Mouse (Mus musculus) midbrain, embryonic 10.5 days (tissue): ENCODE data around the gene Pde1b. TPM values are rescaled to one million over a fixed set of nuclear protein-coding genes. Genes with fewer than 3 reads are reported as not detected.

ENCODE experiments used
- DNase-seq: peaks from one replicate; pipeline ENCODE4 v3.0.0-alpha.2; 2017; ENCODE audit warnings: low spot score
- H3K27ac ChIP-seq: fragments of 300-500 bp; sonication (generic); replicated peaks from 2 replicates; pipeline ENCODE4 v1.5.1; 2016; ENCODE audit warnings: mild to moderate bottlenecking
- H3K27me3 ChIP-seq: fragments of 300-500 bp; sonication (generic); 2 replicates; pipeline ENCODE4 v1.6.1; 2016; ENCODE audit warnings: low read depth, mild to moderate bottlenecking; ENCODE audit not compliant: poor library complexity, severe bottlenecking
- H3K36me3 ChIP-seq: fragments of 300-500 bp; sonication (generic); 2 replicates; pipeline ENCODE4 v1.6.1; 2016; ENCODE audit warnings: mild to moderate bottlenecking, moderate library complexity
- H3K4me1 ChIP-seq: fragments of 300-500 bp; sonication (generic); 2 replicates; pipeline ENCODE4 v1.6.1; 2016
- H3K4me3 ChIP-seq: fragments of 300-500 bp; sonication (generic); 2 replicates; pipeline ENCODE4 v1.5.1; 2016; ENCODE audit warnings: mild to moderate bottlenecking, moderate library complexity
- H3K9me3 ChIP-seq: fragments of 300-500 bp; sonication (generic); replicated peaks from 2 replicates; pipeline ENCODE4 v1.6.1; 2016; ENCODE audit warnings: mild to moderate bottlenecking
- WGBS: fragments of 180-500 bp; shearing (Covaris S2); methylation state at CpG from one replicate; pipeline ENCODE4 v1.1.7; 2016; 5-methylcytosine and 5-hydroxymethylcytosine counted together
- polyA plus RNA-seq: library from polyadenylated mRNA; unstranded; fragments of >200 nt; fragmentation: Nextera tagmentation; extraction: Ambion mirVana; gene quantifications from 2 replicates; pipeline ENCODE4 v1.2.1, GENCODE M21; 2016

Pde1b gene
- 26.4 and 33.1 TPM in 2 replicates for polyA plus RNA-seq

- 1% methylated on average over 57 of the region's 63 CpGs for WGBS
- Histone ChIP-seq H3K27me3 (peaks cover 70% of the 10 kb centered on the region), H3K4me1 (peaks cover 59% of the 10 kb centered on the region), H3K9me3 (no peaks in the 10 kb centered on the region), H3K4me3 (peak within 1 kb of the TSS; percentile 75), H3K36me3 (no peaks in the 10 kb centered on the region), H3K27ac (peak within 1 kb of the TSS; percentile 88)
- peak; percentile 78 for DNase-seq
Measured at GRCm38 (mm10) chr15:103502435-103503250, at the start of gene Pde1b. Gene Pde1b, plus strand, starts transcription at chr15:103503034.

DNA sequence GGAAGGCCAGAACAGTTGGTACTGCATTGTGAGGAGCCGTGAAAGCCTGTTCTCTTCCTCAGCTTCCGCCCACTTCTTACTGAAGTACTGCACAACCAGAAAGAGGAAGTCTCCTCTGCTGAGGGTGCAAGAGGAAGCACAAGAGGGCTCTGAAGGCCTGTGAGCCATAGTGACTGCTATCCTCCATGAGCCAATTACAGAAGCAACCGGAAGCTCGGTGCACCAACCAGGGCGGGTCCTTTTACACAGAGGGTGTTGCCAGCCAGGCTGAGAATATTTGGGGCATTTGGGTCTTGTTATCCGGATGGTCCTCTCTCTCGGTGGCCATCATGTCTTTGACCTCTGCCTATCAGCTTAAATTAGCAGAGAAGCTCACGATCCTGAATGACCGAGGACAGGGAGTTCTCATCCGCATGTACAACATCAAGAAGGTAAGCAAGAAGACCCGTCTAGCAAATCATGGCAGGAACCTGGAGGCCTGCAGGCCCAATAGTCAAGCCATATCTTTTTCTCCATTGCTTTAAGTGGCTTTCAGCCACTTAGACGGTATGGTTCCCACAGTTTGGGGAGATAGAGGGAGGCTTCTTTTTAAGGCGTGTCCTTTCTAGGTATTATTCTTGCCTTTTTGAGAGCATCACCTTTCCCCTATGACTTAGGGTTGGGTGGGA is 49.1 kb upstream of the Pde1b start, which contains the start of gene Nckap1l:
TSS of gene Nckap1l (plus strand) at position 244 of the 668 bp plus-strand sequence.
- DNase-seq, result no peak
- 90% methylated on average over 13 of the region's 13 CpGs for WGBS
- H3K4me1 ChIP-seq, result no peaks in the 10 kb centered on the region

DNA sequence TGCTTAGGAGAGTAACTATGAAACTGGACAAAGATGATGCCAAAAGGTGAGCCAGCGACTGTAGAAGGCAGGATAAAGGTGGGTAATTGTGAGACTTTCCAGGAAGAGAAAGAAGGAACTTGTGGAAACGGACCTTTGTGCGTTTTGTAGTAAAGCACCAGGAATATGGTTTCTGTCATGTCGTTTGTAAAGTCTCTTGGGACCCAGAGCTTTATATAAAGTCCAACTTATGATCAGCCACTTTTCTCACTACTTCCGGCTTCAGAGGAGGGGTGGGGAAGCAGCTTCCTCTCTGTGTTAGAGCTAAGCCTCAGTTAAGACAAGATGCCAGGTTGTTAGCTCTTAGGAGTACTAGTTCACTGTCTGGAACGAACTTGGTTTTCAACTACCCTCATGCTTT is 48.4 kb upstream of the Pde1b start:
- Histone ChIP-seq H3K27me3 (no peaks in the 10 kb centered on the region), H3K4me3 (no peak overlapping the region), H3K27ac (no peak overlapping the region), H3K9me3 (no peaks in the 10 kb centered on the region), H3K4me1 (no peaks in the 10 kb centered on the region), H3K36me3 (no peaks in the 10 kb centered on the region)
- no peak for DNase-seq
- WGBS, result 90% methylated on average over 6 of the region's 6 CpGs

More for the DNA sequence above, 49.1 kb upstream of the Pde1b start, which contains the start of gene Nckap1l:
- Histone ChIP-seq H3K4me3 (no peak within 1 kb of the TSS), H3K27me3 (no peaks in the 10 kb centered on the region), H3K9me3 (no peaks in the 10 kb centered on the region), H3K36me3 (no peaks in the 10 kb centered on the region), H3K27ac (no peak within 1 kb of the TSS)

DNA sequence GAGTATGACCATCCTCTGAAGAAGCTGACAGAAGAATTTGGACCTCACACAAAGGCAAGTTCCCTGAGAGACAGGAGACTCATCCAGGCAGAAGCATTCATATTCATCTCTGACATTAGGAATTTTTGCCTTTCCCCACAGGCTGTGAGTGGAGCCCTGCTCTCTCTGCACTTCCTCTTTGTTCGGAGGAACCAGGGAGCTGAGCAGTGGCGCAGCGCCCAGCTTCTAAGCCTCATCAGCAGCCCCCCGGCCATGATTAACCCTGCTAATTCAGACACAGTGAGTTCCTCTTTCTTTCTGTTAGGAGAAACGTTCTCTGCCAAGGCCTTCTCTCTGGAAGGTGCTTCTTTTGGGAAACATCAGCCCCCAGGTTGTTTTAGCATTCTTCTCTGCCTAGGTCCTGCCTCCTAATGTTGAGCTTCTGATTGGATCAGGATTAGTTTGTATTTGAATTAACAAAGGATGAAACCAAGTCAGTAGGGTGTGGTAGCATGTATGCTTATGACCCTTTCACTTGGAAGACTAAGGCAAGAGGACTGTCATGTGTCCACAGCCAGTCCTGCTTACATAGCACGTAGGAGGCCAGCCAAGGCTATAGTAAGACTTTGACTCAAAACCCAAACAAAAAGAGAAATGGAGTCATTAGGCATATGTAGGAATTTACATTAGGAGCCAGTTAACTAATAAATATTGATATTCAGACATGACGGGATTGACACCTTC is 40.1 kb upstream of the Pde1b start:
- H3K27me3 ChIP-seq, result no peaks in the 10 kb centered on the region
- H3K27ac ChIP-seq, result no peak overlapping the region
- H3K36me3 ChIP-seq, result no peaks in the 10 kb centered on the region
- 78% methylated on average over 7 of the region's 7 CpGs for WGBS
- no peaks in the 10 kb centered on the region for H3K9me3 ChIP-seq
- peaks cover 3% of the 10 kb centered on the region; the same call in 1 of the 2 replicates for H3K4me1 ChIP-seq
- no peak overlapping the region for H3K4me3 ChIP-seq
- no peak for DNase-seq

- 86% methylated on average over 7 of the region's 7 CpGs for WGBS
- Histone ChIP-seq H3K36me3 (no peaks in the 10 kb centered on the region), H3K27me3 (no peaks in the 10 kb centered on the region), H3K27ac (no peak overlapping the region), H3K9me3 (no peaks in the 10 kb centered on the region), H3K4me1 (peaks cover 4% of the 10 kb centered on the region), H3K4me3 (no peak overlapping the region)
- no peak for DNase-seq
Measured at GRCm38 (mm10) chr15:103471488-103472194, 31.2 kb upstream of the Pde1b start.

- H3K4me1 ChIP-seq, result peaks cover 4% of the 10 kb centered on the region
- no peaks in the 10 kb centered on the region for H3K36me3 ChIP-seq
- no peak overlapping the region for H3K4me3 ChIP-seq
- H3K9me3 ChIP-seq, result no peaks in the 10 kb centered on the region
- no peak overlapping the region for H3K27ac ChIP-seq
- DNase-seq, result no peak
- no peaks in the 10 kb centered on the region for H3K27me3 ChIP-seq
- 80% methylated on average over 3 of the region's 3 CpGs for WGBS
Measured at GRCm38 (mm10) chr15:103472265-103472664, 30.6 kb upstream of the Pde1b start.

DNA sequence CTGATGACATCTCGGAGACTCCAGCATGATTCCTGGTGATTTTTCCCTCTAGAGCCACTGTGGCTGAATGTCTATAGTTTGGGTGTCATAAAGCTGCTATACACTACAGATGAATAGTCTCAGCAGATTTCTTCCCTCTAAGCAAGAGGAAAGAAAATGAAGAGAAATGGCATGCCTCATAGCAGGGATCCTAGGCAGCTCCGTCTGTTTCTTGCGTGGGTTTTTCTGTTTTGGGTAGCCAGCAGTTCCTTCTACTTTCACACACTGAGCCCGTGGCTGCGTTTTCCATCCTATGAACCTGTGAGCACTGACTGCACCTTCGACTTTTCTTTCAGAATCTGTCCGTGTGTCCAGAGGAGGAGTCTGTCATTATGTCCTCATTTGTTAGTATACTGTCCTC is 29.7 kb upstream of the Pde1b start:
- DNase-seq, result no peak
- Histone ChIP-seq H3K36me3 (no peaks in the 10 kb centered on the region), H3K27ac (no peak overlapping the region), H3K9me3 (no peaks in the 10 kb centered on the region), H3K27me3 (no peaks in the 10 kb centered on the region), H3K4me1 (peaks cover 5% of the 10 kb centered on the region), H3K4me3 (no peak overlapping the region)
- 89% methylated on average over 7 of the region's 7 CpGs for WGBS

DNA sequence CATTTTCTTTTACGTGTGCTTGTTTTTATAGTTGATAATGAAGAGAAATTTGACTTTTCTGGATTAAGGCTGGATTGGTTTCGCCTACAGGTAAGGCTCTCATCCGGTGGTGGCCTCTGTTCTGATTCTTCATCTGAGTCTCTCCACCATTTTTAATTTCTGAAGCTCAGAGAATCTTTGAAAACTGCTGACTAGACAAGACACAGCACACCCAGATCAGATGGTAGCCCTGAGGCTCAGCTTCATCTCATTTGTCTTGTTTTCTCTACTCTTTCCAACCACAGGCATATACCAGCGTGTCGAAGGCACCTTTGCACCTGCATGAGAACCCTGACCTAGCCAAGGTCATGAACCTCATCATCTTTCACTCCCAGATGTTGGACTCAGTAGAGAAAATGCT is 29.1 kb upstream of the Pde1b start:
- DNase-seq, result no peak
- H3K27ac ChIP-seq, result no peak overlapping the region
- no peaks in the 10 kb centered on the region for H3K27me3 ChIP-seq
- WGBS, result 89% methylated on average over 5 of the region's 5 CpGs
- H3K36me3 ChIP-seq, result no peaks in the 10 kb centered on the region
- no peak overlapping the region for H3K4me3 ChIP-seq
- no peaks in the 10 kb centered on the region for H3K9me3 ChIP-seq
- H3K4me1 ChIP-seq, result peaks cover 11% of the 10 kb centered on the region

DNA sequence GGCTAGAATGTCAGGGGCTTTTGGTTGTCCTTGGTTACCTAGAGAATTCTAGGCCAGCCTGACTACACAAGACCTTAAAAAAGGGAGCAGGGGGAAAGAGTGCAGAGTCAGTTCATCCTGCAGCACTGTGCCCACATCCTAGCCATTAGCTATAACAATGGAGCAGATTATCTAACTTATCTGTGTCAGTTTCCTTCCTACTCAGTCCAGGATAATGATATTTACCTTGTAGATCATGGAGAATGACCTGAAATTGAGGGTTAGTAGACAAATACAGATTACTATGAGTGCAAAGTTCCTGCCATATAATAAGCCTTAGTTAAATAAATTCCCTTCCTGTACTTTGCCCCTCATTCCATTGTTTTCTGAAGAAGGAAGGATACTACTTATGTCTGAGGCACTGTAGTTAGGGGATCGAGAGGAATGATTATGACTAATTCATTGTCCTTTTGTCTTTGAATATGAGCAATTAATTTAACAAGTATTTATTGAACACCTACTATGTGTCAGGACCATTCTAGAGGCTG is 23.7 kb upstream of the Pde1b start:
- H3K4me3 ChIP-seq, result no peak overlapping the region
- no peaks in the 10 kb centered on the region for H3K9me3 ChIP-seq
- DNase-seq, result no peak
- H3K27me3 ChIP-seq, result peaks cover 6% of the 10 kb centered on the region; the same call in 1 of the 2 replicates
- 82% methylated on average over 1 of the region's 1 CpGs for WGBS
- H3K36me3 ChIP-seq, result no peaks in the 10 kb centered on the region
- peaks cover 20% of the 10 kb centered on the region for H3K4me1 ChIP-seq
- H3K27ac ChIP-seq, result no peak overlapping the region

DNA sequence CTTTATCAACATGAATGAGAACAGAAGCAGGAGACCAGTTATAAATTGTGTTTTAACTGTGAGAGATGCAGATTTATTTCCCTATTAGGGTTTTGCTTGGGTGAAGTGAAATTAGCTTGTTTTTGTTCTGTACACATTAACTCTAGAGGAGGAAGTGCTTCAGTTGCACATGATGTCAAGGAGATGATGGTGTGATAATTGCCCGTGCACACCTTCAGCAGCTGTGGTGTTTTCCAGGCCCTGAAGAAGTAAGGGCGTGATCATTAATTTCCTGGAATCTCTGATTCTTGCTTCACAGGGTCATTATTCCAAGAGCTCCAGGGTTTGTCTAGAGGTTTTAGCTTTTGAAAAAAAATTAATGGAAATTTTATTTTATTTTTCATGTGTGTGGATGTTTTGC is 22.7 kb upstream of the Pde1b start:
- 89% methylated on average over 2 of the region's 2 CpGs for WGBS
- no peak overlapping the region for H3K4me3 ChIP-seq
- H3K27ac ChIP-seq, result no peak overlapping the region
- no peak for DNase-seq
- peaks cover 30% of the 10 kb centered on the region for H3K4me1 ChIP-seq
- peaks cover 6% of the 10 kb centered on the region; the same call in 1 of the 2 replicates for H3K27me3 ChIP-seq
- H3K9me3 ChIP-seq, result no peaks in the 10 kb centered on the region
- H3K36me3 ChIP-seq, result no peaks in the 10 kb centered on the region

DNA sequence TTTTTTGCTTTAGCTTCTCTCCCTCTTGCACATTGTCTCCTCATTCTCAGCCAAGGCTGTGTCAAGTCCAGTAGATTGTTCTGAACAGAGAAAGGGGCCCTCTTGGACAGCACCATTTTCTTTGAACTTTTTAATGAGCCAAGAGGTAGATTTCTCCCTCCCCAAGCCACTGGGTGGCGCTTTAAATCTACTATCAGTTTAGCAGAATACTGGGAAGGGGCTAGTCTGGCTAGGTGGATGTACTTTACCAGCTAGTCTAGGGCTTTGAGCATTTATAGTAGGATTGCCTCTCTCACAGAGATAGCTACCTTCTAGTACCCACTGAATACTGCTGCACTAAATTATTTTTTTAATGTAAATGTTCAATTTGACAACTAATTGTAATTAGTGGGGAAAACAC is 20.3 kb upstream of the Pde1b start:
- 0% methylated on average over 1 of the region's 1 CpGs for WGBS

DNA sequence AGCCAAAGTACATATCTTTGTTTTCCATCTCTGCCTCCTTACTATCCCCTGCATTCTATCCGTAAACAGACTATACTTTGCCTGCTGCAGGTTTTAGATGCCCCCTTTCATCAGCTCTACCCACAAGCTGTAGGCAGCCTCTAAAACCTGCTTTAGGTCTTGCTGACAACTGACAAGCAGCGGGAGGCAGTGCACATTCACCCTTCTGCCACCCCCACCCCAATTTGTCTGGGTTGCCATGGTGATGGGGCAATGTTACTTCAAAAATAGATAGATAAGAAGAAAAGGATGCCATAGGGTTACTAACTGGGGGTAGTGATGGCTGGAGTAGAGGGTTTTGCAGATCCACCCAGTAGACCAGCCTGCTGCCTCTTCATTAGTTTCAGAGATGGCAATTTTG is 18.3 kb upstream of the Pde1b start:
- Histone ChIP-seq H3K27ac (0 out of 2 replicates have a peak overlapping the region, but pooled peaks have one; percentile 33), H3K4me1 (peaks cover 25% of the 10 kb centered on the region)
- 59% methylated on average over 2 of the region's 2 CpGs for WGBS

More for the DNA sequence above, 20.3 kb upstream of the Pde1b start:
- Histone ChIP-seq H3K4me1 (peaks cover 37% of the 10 kb centered on the region), H3K9me3 (no peaks in the 10 kb centered on the region), H3K4me3 (no peak overlapping the region), H3K27ac (no peak overlapping the region; the same call in 1 of the 2 replicates), H3K27me3 (peaks cover 6% of the 10 kb centered on the region; the same call in 1 of the 2 replicates), H3K36me3 (no peaks in the 10 kb centered on the region)
- peak; percentile 60 for DNase-seq

More for the DNA sequence above, 18.3 kb upstream of the Pde1b start:
- DNase-seq, result no peak
- Histone ChIP-seq H3K36me3 (no peaks in the 10 kb centered on the region), H3K4me3 (no peak overlapping the region), H3K9me3 (no peaks in the 10 kb centered on the region), H3K27me3 (peaks cover 6% of the 10 kb centered on the region; the same call in 1 of the 2 replicates)
